Mouse (Mus musculus) kidney, postnatal 25 days (tissue): ENCODE results near the gene Frmd5.
"Not testable (repeated sequence)": the region's sequence is repeated elsewhere in the genome, so short reads cannot be mapped to it uniquely, and the experiment has no call there.

Experiments
- DNase-seq, 2 experiments: peaks; one replicate each; pipeline ENCODE4 v3.0.0; 2021; ENCODE audit warnings: mixed read lengths in 2 of 2

Gene Frmd5

DNA sequence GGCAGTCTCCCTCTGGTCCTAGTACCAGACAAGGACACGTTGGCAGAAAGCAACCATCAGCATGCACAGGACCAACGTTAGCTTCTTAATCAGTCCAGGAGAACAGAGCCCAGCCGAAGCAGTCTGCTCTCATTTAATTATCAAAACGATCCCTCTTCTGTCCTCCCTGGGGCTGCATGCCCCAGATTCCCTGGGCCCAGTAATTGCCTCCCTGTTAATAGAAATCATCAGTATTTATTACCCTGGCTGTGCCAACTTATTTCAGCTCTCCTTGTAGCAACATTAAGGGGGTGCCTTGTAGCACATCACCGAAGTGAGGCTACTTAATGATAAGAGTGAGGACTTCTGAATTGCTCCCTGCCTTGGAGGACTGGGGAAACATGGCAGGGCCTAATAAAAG, 241.0 kb downstream of the Frmd5 start:
- DNase-seq = no peak

DNA sequence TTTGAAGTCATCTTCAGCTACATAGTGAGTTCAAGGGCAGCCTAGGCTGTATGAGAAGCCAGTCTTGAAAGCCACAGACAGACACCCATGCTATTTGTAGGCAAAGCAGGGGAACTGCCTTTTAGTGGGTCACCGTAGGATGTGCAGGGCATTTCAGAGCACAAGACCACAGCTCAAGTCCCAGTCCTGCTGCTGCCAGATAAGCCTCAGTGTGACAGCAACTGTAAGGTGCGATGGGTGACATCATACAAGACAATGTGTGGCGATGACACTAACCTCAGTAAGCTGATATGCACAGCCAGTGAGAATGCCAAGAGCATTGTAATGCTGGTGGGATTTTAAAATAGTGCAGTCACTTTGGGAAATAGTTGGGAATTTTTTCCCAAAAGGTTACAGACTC, 243.8 kb downstream of the Frmd5 start:
- DNase-seq = peak in 1 of 2 experiments; percentile 16

DNA sequence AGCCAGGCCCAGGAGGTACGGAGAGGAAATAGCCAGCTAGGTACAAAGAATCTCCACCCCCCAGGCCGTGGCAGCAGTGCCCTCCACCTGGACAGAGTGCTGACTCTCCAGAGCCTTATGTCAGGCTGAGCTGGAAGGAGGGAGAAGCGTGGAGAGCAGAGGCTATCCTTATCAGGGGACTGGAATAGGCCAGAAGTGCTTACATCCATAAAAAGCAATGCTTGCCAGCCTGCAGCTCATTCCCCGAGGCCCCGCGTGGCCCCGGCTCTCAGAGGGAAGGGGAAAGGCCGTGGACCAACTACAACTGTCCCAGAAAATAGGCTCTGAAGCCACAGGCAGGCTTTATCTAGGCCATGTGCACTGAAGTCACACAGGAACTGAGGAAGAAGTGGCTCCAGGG, 255.6 kb downstream of the Frmd5 start:
- peak in 1 of 2 experiments; percentile 10 for DNase-seq

DNA sequence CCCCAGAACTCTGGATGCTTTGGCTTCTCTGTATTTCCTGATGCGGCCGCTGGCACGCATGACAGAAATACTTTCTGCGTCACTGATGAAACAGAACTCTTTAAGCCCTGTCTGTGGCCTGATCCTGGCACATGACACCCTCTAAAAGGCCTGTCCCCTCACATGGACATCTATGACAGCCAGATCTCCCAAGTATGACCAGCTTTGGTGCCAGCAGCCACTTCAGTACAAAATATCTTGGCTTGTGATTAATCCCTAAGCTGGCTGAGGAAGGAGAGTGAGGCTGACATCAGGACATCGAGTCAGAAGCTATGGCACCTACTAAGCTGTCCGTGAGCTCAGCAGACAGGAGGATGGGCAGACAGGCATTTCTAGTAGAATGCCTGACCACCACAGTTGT, 257.3 kb downstream of the Frmd5 start:
- no peak for DNase-seq

DNA sequence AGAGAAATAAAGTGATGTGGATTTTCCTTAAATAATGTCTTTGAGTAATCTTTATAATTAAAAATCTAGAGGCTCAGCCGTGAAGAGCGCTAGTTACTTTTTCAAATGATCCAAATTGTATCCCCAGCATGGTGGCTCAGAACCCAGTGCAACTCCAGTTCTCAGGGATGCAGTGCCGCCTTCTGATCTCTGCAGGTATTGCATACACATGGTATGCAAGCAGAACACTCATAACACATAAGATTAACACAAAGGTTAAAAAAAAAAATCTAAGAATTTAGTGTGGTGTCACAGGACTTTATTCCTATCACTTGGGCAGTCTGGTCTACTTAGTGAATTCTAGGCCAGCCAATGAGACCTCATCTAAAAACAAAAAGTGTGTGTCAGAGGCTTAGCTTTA, 262.1 kb downstream of the Frmd5 start:
- no peak for DNase-seq

DNA sequence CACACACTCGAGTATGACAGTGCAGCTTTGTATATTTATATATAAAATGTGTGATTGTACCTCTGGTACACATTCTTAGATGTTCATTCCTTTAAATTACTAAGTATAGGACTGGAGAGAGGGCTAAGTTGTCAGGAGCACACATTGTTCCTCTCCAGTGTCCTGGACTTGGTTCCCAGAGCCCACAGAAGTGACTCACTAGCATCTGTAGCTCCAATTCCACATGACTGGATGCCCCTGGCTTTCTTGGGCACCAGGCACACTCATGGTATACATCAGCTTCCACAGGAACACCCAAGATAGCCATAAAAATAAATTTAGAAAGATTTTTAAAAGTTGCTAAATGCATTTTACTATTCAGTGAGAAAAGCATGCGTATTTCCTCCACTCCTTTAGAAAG, 281.8 kb downstream of the Frmd5 start:
- DNase-seq = no peak

DNA sequence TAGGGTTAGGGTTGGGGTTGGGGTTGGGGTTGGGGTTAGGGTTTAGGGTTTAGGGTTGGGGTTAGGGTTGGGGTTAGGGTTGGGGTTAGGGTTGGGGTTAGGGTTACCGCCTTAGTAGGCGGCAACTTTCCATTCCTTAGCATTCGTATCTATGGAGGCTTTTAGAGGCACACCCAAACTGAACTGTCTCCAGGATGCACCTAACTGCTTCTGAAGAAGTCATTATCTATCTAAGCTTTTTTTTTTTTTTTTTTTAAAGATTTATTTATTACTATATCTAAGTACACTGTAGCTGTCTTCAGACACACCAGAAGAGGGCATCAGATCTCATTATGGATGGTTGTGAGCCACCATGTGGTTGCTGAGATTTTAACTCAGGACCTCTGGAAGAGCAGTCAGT, 284.1 kb downstream of the Frmd5 start:
- not testable (repeated sequence) for DNase-seq

DNA sequence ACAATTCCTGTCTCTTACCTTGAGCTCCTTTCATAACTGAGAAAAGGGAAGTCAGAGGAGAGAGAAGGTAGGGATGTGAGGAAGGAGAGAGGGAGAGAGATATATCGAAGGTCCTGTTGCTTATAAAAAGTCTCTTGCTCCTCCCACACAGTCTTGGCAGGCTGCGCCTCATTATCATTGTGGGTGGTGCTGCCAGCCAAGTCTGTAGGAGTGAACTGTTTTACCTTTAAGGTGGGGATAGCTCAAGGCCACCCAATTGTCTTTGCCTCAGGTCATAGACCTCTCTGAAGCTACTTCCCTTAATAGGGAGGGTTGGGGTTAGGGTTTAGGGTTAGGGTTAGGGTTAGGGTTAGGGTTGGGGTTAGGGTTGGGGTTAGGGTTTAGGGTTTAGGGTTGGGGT, 284.9 kb downstream of the Frmd5 start:
- no peak for DNase-seq

DNA sequence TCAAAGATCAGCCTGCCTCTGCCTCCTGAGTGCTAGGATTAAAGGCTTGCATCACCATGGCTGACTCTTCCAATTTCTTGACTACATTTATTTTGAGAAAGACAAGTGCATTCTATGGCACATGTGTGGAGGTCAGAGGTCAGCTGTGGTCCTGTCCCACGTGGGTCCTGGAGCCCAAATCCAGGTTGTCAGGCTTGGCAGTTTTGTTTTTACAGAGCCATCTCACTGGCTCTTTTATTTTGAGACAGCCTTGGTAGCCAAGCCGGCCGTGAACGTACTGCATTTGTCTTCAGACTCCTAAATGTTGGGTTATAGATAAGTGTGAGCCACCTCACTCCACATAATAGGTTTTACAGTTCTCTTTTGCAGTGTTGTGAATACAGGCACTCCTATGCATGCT, 288.2 kb downstream of the Frmd5 start:
- DNase-seq = not testable (repeated sequence)

DNA sequence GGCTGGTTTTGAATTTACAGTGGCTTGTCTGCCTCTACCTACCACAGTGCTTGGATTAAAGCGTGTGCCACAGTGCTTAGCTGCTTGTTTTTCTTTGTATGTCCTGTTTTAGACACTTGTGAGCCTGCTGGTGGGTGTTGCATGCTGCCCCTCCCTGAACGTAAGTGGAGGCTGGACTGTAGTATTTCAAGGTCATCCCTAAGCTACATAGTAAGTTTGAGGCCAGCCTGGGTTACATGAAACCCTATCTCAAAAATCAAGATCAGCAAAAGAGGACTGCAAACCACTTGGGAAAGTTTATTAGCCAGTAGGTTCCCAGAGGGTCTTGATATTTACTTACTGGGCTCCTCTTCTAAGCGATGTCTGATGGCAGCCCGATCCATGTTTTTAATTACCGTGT, 288.8 kb downstream of the Frmd5 start:
- no peak for DNase-seq

DNA sequence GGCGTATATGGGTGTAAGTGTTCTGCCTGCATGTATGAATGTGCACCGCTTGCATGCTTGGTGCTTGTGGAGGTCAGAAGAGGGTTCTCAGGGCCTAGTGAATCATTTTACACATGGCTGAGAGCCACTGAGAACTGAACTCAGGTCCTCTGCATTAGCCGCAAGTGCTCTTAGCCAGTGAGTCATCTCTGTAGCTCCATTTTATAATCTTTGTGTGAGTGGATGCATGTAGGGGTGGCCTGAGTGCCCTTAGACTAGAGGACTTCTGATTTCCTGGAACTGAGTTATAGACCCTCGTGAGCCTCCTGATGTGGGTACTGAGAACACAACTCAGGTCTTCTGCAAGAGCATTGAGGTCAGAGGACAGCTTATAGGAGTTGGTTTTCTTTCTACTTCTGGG, 292.7 kb downstream of the Frmd5 start:
- no peak for DNase-seq

DNA sequence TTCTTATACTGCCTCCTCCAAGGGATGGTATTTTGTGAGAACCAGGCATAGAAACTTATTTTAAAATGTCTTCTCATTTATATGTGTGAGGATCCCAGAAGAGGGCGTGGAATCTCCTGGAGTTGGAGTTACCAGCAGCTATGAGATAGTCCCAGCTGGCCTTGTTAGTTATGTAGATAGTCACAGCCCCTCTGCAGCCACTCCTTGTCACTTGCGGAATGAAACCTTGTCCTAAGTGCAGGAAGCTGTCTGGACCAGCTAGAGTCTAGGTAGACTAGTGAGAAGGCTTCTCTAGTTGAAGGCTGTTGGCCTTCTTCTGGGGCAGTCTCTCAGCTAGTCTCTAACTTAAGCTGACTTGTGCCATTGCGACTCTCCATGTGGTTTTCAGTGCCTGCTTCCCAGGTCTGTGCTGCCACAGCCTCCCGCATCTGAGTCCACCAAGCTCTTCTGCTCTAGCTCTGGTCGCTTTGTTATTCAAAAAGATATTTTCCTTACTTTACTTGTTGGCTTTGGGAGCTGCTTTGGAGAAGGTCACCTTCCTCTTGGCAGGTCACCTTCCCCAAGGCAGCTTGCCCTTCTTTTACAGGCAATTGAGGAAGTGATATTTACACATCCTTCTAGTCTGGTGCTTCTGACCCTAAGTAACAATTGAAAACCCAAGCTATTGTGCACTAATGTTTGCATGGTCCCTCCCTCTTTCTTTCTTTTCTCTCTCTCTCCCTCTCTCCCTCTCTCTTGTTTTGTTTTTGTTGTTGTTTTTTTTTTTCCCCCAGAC, 293.7 kb downstream of the Frmd5 start:
- DNase-seq = not testable (repeated sequence)

DNA sequence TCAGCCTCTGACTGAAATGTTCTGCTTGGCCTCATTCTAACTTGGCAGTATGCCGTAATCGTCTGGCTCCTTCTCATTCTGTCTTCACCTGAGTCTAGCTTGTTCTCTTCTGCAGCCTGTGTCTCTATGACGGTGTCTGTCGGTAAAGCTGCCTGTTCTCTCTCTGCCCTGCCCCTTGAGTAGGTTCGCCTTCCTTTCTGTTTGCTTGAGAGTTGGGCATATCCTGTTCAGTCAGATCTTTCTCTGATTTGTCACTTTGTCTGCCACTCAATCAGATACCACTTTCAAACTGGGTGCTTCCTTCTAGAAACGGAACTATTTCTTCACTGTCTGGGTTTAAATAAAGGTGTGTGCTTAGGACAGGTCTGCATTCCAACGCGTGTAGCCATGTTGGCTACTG, 295.5 kb downstream of the Frmd5 start:
- DNase-seq = no peak

DNA sequence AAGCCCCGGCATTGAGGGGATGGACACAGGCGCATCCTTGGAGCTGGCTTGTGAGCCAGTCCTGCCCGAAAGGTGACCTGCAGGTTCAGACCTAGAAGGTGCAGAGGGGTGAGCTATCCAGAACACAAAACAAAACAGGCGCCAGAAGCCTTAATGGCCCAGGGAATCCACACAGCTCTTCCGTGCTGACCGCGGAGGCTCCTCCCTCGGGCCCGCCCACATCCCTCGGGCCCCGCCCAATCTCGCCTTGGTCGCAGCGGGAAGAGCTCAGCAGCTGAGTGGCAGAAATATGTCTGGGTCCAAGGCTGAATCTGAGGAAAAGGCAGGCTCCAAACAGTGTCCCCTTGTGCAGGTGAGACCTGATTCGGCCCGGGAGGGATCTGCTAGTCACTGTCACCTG, 297.3 kb downstream of the Frmd5 start:
- DNase-seq = peak; percentile 82 to 87

DNA sequence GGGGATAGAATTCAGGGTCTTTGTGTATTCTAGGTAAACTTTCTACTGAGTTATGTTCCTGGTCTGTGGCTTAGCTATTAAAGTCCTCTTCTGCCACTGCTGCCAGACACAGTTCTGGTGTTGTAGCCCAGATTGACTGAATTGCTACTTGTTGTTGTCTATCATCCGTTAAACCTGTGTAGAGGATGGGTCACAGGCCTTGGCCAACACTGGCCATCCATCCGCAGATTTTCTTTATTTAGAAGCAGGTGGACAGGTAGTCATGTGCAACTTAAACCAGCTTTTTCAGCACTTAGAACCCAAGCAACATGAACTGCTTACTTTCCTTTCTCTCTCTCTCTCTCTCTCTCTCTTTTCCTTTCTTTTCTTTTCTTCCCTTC, 298.9 kb downstream of the Frmd5 start:
- no peak for DNase-seq

DNA sequence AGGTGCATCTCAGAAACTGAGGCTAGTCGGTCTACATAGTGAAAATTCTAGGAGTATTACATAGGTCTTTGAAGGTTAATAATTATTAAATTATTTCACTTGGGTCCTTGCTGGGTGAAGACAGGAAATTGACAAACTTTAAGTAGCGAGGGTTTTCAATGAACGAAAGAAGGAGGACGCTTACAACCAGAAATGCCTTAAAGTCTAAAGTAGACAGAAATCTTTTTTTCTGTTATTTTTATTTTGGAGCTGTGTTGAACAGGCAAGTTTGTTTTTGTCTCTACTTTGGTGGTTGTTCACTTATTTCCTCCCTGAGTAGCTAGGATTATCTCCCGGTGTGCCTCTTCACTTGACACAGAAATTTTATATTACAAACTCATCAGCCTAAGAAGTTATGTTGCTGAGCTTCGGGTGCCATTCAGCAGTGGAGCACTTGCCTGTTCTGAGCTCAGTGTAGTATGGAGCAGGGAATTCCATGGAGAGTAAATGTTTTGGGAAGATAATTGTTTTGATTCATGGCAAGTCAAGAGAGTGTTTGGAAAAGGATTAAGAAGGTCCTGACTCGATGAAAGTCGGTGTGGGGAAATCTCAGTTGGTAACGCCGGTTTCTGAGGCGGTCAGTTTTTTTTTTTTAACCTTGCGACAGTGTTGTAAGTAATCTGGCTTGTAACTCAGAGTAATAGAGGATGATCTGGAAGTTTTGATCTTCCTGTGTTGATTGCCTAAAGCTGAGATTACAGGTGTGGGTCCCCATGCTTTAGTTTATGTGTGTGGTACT, 299.5 kb downstream of the Frmd5 start:
- DNase-seq = no peak

DNA sequence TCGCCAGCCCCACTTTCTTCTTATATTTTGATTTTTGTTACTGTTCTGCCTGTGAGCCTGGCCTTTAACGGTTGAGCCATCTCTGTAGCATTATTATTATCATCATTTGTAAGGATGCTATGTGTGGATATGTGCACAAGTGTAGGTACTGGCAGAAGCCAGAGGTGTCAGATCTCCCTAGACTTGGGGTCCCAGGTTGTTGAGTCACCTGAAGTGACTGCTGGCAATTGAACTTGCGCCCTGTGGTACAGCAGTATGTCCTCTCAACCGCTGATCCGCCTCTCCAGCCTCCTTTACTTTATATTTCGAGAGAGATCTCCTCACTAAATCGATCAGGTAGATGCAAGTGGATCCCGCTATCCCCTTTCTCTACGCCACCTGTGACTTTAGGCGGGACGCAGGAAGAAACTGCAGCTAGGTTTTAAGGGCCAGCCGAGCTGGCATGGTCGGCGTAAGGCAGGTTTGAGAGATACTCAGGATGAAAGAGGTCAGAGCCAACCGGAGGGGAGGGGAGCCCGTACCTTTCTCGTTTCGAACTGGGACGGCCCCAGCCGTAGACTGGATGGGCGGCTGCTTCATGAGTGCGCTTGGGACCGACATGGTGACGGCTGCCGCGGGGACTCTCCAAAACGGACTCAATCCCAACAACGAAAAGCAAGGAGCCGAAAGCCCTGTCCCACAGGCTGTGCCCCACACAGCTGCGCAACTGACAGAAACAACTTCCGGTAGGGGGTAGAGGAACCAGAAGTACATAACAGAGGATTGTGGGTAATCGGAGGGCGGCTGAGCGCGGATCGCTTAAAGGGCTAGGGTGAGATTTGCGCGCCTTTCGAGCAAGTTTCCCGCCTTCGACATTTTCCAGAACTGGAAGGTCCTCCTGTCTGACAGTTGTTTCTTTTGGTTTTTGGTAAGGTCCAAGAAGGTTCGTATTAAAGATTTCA, 300.7 kb downstream of the Frmd5 start, which contains the start of the genes Mfap1a and Wdr76:
Mfap1a (minus strand) TSS at position 724 of the 941 bp plus-strand sequence.
Wdr76 (plus strand) TSS at position 782 of the 941 bp plus-strand sequence.
- peak; percentile 88 to 93 for DNase-seq

DNA sequence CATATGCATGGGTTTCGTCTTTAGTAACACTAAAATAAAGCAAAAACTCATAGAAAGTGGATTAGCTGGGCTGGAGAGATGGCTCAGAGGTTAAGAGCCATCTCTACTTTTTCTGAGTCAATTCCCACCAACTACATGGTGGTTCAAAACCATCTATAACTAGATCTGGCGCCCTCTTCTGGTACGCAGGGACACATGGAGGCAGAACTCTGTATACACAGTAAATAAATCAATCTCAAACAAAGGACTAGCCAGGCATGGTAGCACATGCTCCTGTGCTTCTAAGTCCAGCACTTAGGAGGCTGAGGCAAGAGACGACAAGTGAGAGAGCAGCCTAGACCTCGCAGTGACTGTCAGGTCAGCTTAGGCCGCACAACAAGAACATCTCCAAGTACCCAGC, 305.3 kb downstream of the Frmd5 start:
- not testable (repeated sequence) for DNase-seq
